Mouse (Mus musculus) midbrain, postnatal 0 days (tissue): ENCODE results near the gene Dab2ip. TPM values are rescaled to one million over a fixed set of nuclear protein-coding genes. Genes with fewer than 3 reads are reported as not detected.

Source experiments
- ATAC-seq: fragments of 200-750 bp; cut with Nextera tagmentation; 2 replicates; pipeline ENCODE4 v1.8.0; 2017; ENCODE audit warnings: moderate number of reproducible peaks, mild to moderate bottlenecking, moderate TSS enrichment, moderate library complexity; ENCODE audit not compliant: low FRiP score
- DNase-seq: peaks from one replicate; pipeline ENCODE4 v3.0.0-alpha.2; 2015; ENCODE audit warnings: low spot score
- H3K27ac ChIP-seq: fragments of 300-500 bp; sonication (generic); 2 replicates; pipeline ENCODE4 v1.5.1; 2014; ENCODE audit warnings: low read depth, mild to moderate bottlenecking, low read length, mixed read lengths
- H3K27me3 ChIP-seq: fragments of 300-500 bp; sonication (generic); 2 replicates; pipeline ENCODE4 v1.6.1; 2014; ENCODE audit warnings: low read length, control low read depth, mixed read lengths; ENCODE audit not compliant: insufficient read depth
- H3K36me3 ChIP-seq: fragments of 300-500 bp; sonication (generic); 2 replicates; pipeline ENCODE4 v1.6.1; 2014; ENCODE audit warnings: low read length, control low read depth, mixed read lengths; ENCODE audit not compliant: insufficient read depth
- H3K4me1 ChIP-seq: fragments of 300-500 bp; sonication (generic); 2 replicates; pipeline ENCODE4 v1.6.1; 2014; ENCODE audit warnings: mild to moderate bottlenecking, control low read depth, antibody characterized with exemption, low read length, mixed read lengths; ENCODE audit not compliant: insufficient read depth
- H3K4me2 ChIP-seq: fragments of 300-500 bp; sonication (generic); 2 replicates; pipeline ENCODE4 v1.6.1; 2014; ENCODE audit warnings: low read depth, mild to moderate bottlenecking, low read length, mixed read lengths; ENCODE audit not compliant: poor library complexity, severe bottlenecking
- H3K4me3 ChIP-seq: fragments of 300-500 bp; sonication (generic); 2 replicates; pipeline ENCODE4 v1.5.1; 2014; ENCODE audit warnings: low read depth, mild to moderate bottlenecking, low read length, moderate library complexity
- H3K9ac ChIP-seq: fragments of 300-500 bp; sonication (generic); replicated peaks from 2 replicates; pipeline ENCODE4 v1.6.1; 2014; ENCODE audit warnings: mild to moderate bottlenecking, low read length, moderate library complexity, mixed read lengths; ENCODE audit not compliant: poor library complexity, severe bottlenecking
- H3K9me3 ChIP-seq: fragments of 300-500 bp; sonication (generic); 2 replicates; pipeline ENCODE4 v1.6.1; 2016; ENCODE audit warnings: low read length, control low read depth
- CTCF ChIP-seq: IDR thresholded peaks from 2 replicates; pipeline ENCODE4 v1.5.1; 2016; ENCODE audit warnings: antibody characterized with exemption, mild to moderate bottlenecking
- whole genome bisulfite sequencing: fragments of 180-500 bp; shearing (Covaris S2); extraction: QIAGEN DNeasy Blood & Tissue Kit; methylation state at CpG from one replicate; pipeline ENCODE4 v1.1.7; 2014; 5-methylcytosine and 5-hydroxymethylcytosine counted together
- polyA plus RNA-seq: library from polyadenylated mRNA; unstranded; fragments of >200 nt; fragmentation: Nextera tagmentation; extraction: Ambion mirVana; gene quantifications from 2 replicates; pipeline ENCODE4 v1.2.1, GENCODE M21; 2015
- total RNA-seq: library from RNA; depleted of rRNA; stranded (reverse); fragments of >200 nt; gene quantifications from 2 replicates; pipeline ENCODE4 v1.2.3, GENCODE M21; 2014

The Dab2ip gene
- total and polyA plus RNA-seq, 2 experiments from 2014 or later, result 73.3 to 175 TPM

GRCm38 (mm10) chr2:35696542-35697391 is 138.7 kb downstream of the Dab2ip start:
- Histone ChIP-seq H3K27me3 (no peaks in the 10 kb centered on the region), H3K9me3 (no peaks in the 10 kb centered on the region), H3K4me3 (no peak overlapping the region), H3K9ac (no peak overlapping the region), H3K36me3 (no peaks in the 10 kb centered on the region), H3K27ac (no peak overlapping the region), H3K4me1 (peaks cover 21% of the 10 kb centered on the region), H3K4me2 (no peak overlapping the region)
- TF ChIP-seq CTCF, result no peak
- DNase-seq (peak; percentile 61), ATAC-seq (0 out of 2 replicates have a peak, but pooled peaks have one; percentile 9)
- 38% methylated on average over 3 of the region's 3 CpGs for WGBS

- ATAC-seq, result no peak
- 90% methylated on average over 3 of the region's 3 CpGs for WGBS
- Histone ChIP-seq H3K4me2 (no peak overlapping the region), H3K4me3 (no peak overlapping the region), H3K9me3 (no peaks in the 10 kb centered on the region), H3K9ac (no peak overlapping the region), H3K27me3 (no peaks in the 10 kb centered on the region), H3K27ac (no peak overlapping the region), H3K4me1 (peaks cover 18% of the 10 kb centered on the region; the same call in 1 of the 2 replicates), H3K36me3 (no peaks in the 10 kb centered on the region)
- DNase-seq, result no peak
- TF ChIP-seq CTCF, result no peak
These were observed 139.7 kb downstream of the Dab2ip start for GRCm38 (mm10) chr2:35697768-35698167.

GRCm38 (mm10) chr2:35700966-35701365 is 142.9 kb downstream of the Dab2ip start:
- Histone ChIP-seq H3K27ac (no peak overlapping the region), H3K9me3 (no peaks in the 10 kb centered on the region), H3K9ac (no peak overlapping the region), H3K27me3 (no peaks in the 10 kb centered on the region), H3K36me3 (no peaks in the 10 kb centered on the region), H3K4me1 (peaks cover 11% of the 10 kb centered on the region; the same call in 1 of the 2 replicates), H3K4me2 (no peak overlapping the region), H3K4me3 (no peak overlapping the region)
- no peak for ATAC-seq
- WGBS, result 81% methylated on average over 2 of the region's 2 CpGs
- no peak for DNase-seq
- TF ChIP-seq CTCF, result no peak

GRCm38 (mm10) chr2:35702001-35702400 is 143.9 kb downstream of the Dab2ip start:
- peaks cover 8% of the 10 kb centered on the region; the same call in 1 of the 2 replicates for H3K4me1 ChIP-seq
- no peak overlapping the region for H3K9ac ChIP-seq
- no peak for TF ChIP-seq CTCF
- no peak overlapping the region for H3K27ac ChIP-seq
- H3K4me3 ChIP-seq, result no peak overlapping the region
- no peaks in the 10 kb centered on the region for H3K27me3 ChIP-seq
- H3K9me3 ChIP-seq, result no peaks in the 10 kb centered on the region
- DNase-seq (no peak), ATAC-seq (no peak)
- 85% methylated on average over 7 of the region's 7 CpGs for WGBS
- no peaks in the 10 kb centered on the region for H3K36me3 ChIP-seq
- no peak overlapping the region for H3K4me2 ChIP-seq

GRCm38 (mm10) chr2:35702608-35703007 is 144.5 kb downstream of the Dab2ip start:
- TF ChIP-seq CTCF, result no peak
- H3K4me1 ChIP-seq, result peaks cover 7% of the 10 kb centered on the region; the same call in 1 of the 2 replicates
- H3K4me3 ChIP-seq, result no peak overlapping the region
- no peaks in the 10 kb centered on the region for H3K27me3 ChIP-seq
- WGBS, result 54% methylated on average over 6 of the region's 6 CpGs
- H3K9me3 ChIP-seq, result no peaks in the 10 kb centered on the region
- H3K36me3 ChIP-seq, result no peaks in the 10 kb centered on the region
- no peak overlapping the region for H3K9ac ChIP-seq
- no peak overlapping the region for H3K4me2 ChIP-seq
- DNase-seq, result no peak
- H3K27ac ChIP-seq, result no peak overlapping the region; the same call in 1 of the 2 replicates
- ATAC-seq, result no peak

- WGBS, result 96% methylated on average over 3 of the region's 3 CpGs
- no peak overlapping the region for H3K27ac ChIP-seq
- no peak overlapping the region for H3K4me2 ChIP-seq
- H3K36me3 ChIP-seq, result no peaks in the 10 kb centered on the region
- TF ChIP-seq CTCF, result no peak
- H3K9ac ChIP-seq, result no peak overlapping the region
- no peaks in the 10 kb centered on the region for H3K9me3 ChIP-seq
- peaks cover 7% of the 10 kb centered on the region; the same call in 1 of the 2 replicates for H3K4me1 ChIP-seq
- DNase-seq (no peak), ATAC-seq (no peak)
- H3K27me3 ChIP-seq, result no peaks in the 10 kb centered on the region
- H3K4me3 ChIP-seq, result no peak overlapping the region
These were observed 145.2 kb downstream of the Dab2ip start for GRCm38 (mm10) chr2:35703241-35703640.
